Mouse (Mus musculus) brain, embryonic 14.5 days (tissue): ENCODE measurements around the gene Tbxas1.

Experiments used
- CTCF ChIP-seq: fragments of 200-500 bp; IDR thresholded peaks from 2 replicates; pipeline ENCODE4 v1.5.1; 2012; ENCODE audit warnings: inconsistent platforms, mild to moderate bottlenecking, moderate library complexity, borderline replicate concordance; ENCODE audit not compliant: insufficient read depth, insufficient read length; ENCODE audit errors: extremely low read depth
- POLR2A ChIP-seq: fragments of 200-500 bp; IDR thresholded peaks from 2 replicates; pipeline ENCODE4 v1.6.1; 2012; ENCODE audit warnings: mild to moderate bottlenecking, inconsistent platforms, borderline replicate concordance; ENCODE audit not compliant: poor library complexity, insufficient read depth, insufficient read length, severe bottlenecking; ENCODE audit errors: extremely low read depth

- TF ChIP-seq CTCF (no peak), POLR2A (no peak)
These were observed 92.1 kb downstream of the Tbxas1 start for GRCm38 (mm10) chr6:38967288-38967687.
